ENCODE assay signal across 14 mouse cellular contexts in genomic region chr4:59551901-59552300, GRCm38 (mm10).
"Had no signal": no experiment of that assay in that cellular context is flagged by ENCODE, and none has a peak within 500 bp of the region (broad histone marks: within the 10 kb centered on the region; RNA-seq: fewer than 3 reads in every experiment).

No protein-coding gene starts in this region.

- H3K9ac ChIP-seq: limb, embryonic 13.5 days; liver, embryonic 13.5 days; midbrain, embryonic 15.5 days; neural tube, embryonic 12.5 days had no signal

- ATAC-seq: lung, postnatal 0 days; midbrain, embryonic 15.5 days had no signal

- H3K4me2 ChIP-seq: limb, embryonic 13.5 days; liver, embryonic 13.5 days; midbrain, embryonic 15.5 days; neural tube, embryonic 12.5 days had no signal

- H3K27me3 ChIP-seq: limb, embryonic 13.5 days; liver, embryonic 13.5 days; midbrain, embryonic 15.5 days; neural tube, embryonic 12.5 days had no signal

- H3K4me3 ChIP-seq: limb, embryonic 13.5 days; liver, embryonic 13.5 days; midbrain, embryonic 15.5 days; neural tube, embryonic 12.5 days had no signal

- H3K9me3 ChIP-seq: limb, embryonic 13.5 days; liver, embryonic 13.5 days; midbrain, embryonic 15.5 days; neural tube, embryonic 12.5 days had no signal

- H3K36me3 ChIP-seq: limb, embryonic 13.5 days; liver, embryonic 13.5 days; midbrain, embryonic 15.5 days; neural tube, embryonic 12.5 days had no signal

- H3K27ac ChIP-seq: limb, embryonic 13.5 days; midbrain, embryonic 15.5 days; neural tube, embryonic 12.5 days had no signal

- DNase-seq: kidney, adult 8-10 months; kidney, postnatal 25 days; layer of hippocampus, adult 9-11 months; layer of hippocampus, postnatal 36 days; liver, embryonic 13.5 days; lung, adult 2 months; lung, postnatal 36 days; spleen, adult 18-20 months; thymus, adult 18-20 months; thymus, postnatal 36 days had no signal
